Mouse (Mus musculus) stomach, postnatal 0 days (tissue): ENCODE results near the gene Cfap206.
A peak's percentile ranks its signal among the peaks of the same experiment; 100 is the strongest.
"Not testable (repeated sequence)": the region's sequence is repeated elsewhere in the genome, so short reads cannot be mapped to it uniquely, and the experiment has no call there.

Experiments used
- CTCF ChIP-seq: IDR thresholded peaks from 2 replicates; pipeline ENCODE4 v1.5.1; 2016; ENCODE audit warnings: antibody characterized with exemption, low read depth, mild to moderate bottlenecking, moderate library complexity
- EP300 ChIP-seq: optimal IDR thresholded peaks from 2 replicates; pipeline ENCODE3; 2016; ENCODE audit warnings: antibody characterized with exemption

GRCm38 (mm10) chr4:34733415-34733814 is 3.4 kb upstream of the Cfap206 start:
- peak; percentile 60 for TF ChIP-seq CTCF
- TF ChIP-seq EP300 = not testable (repeated sequence)
